Comparison of ENCODE assay signal across 12 mouse cellular contexts in the genomic region with DNA sequence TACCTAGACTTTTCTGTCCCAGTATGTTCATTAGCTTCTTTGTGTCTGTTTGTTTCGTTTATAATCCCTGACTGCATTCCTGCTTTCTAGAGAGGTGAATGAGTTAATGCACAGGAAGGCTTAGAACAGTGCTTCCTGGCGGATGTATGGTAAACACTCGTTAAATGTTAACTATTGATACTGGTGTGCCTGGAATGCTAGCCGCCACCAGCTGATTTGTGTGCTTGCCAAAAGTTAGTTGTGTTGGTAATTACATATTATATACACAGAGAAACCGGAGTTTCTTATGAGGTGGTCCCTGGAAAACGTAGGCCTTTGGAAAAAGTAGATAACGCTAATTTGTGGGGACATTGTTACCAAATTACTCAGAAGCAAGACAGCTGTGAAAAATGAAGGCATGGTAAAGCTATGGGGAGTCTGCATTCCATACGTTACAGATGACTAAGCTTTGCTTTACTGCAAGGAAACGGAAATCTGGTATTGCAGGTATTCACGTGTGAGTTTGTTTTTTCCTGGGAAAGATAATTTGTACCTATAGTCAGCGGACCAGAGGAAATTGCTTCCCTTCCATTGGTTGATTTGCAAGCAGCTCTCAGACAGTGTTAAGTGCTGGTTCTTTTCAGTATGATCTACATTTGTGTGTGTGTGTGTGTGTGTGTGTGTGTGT.
DNase-seq lines count a peak whose midpoint lies in the region; ATAC-seq and TF ChIP-seq lines count a peak whose summit lies in the region.
"Had no signal": no experiment of that assay in that cellular context is flagged by ENCODE, and none has a peak within 500 bp of the region (broad histone marks: within the 10 kb centered on the region; RNA-seq: fewer than 3 reads in every experiment).

No protein-coding gene starts in this region.

- H3K9ac ChIP-seq in kidney, embryonic 16.5 days (replicated peaks; ENCODE audit: low read length) = no peak overlapping the region
- H3K9ac ChIP-seq in intestine, embryonic 16.5 days (ENCODE audit: low read depth, low read length) = no peak overlapping the region
- no peak overlapping the region for H3K9ac ChIP-seq in liver, postnatal 0 days (replicated peaks)
- no peak overlapping the region for H3K9ac ChIP-seq in hindbrain, embryonic 16.5 days (ENCODE audit: low read depth, low read length)
- H3K9ac ChIP-seq: heart, embryonic 13.5 days; hindbrain, embryonic 14.5 days had no signal

- no peaks in the 10 kb centered on the region for H3K27me3 ChIP-seq in kidney, embryonic 16.5 days (ENCODE audit: insufficient read depth, low read length)
- no peaks in the 10 kb centered on the region for H3K27me3 ChIP-seq in intestine, embryonic 16.5 days (replicated peaks; ENCODE audit: control insufficient read depth, insufficient read depth, low read length)
- H3K27me3 ChIP-seq in liver, postnatal 0 days (ENCODE audit: insufficient read depth, low read length) = no peaks in the 10 kb centered on the region
- H3K27me3 ChIP-seq in hindbrain, embryonic 16.5 days (replicated peaks; ENCODE audit: control insufficient read depth, insufficient read depth, low read length) = no peaks in the 10 kb centered on the region
- H3K27me3 ChIP-seq: heart, embryonic 13.5 days had no signal

- no peaks in the 10 kb centered on the region for H3K36me3 ChIP-seq in kidney, embryonic 16.5 days (ENCODE audit: insufficient read depth, low read length)
- no peaks in the 10 kb centered on the region for H3K36me3 ChIP-seq in intestine, embryonic 16.5 days (ENCODE audit: control insufficient read depth, insufficient read depth, low read length)
- no peaks in the 10 kb centered on the region for H3K36me3 ChIP-seq in liver, postnatal 0 days (replicated peaks; ENCODE audit: insufficient read depth, low read length)
- H3K36me3 ChIP-seq in hindbrain, embryonic 16.5 days (ENCODE audit: control insufficient read depth, insufficient read depth, low read length) = no peaks in the 10 kb centered on the region
- H3K36me3 ChIP-seq: heart, embryonic 13.5 days had no signal

- no peak for DNase-seq in kidney, adult 11 months
- DNase-seq in brain, embryonic 14.5 days (ENCODE audit: low read depth) = peak; percentile 27
- DNase-seq in liver, postnatal 0 days = no peak
- no peak for DNase-seq in gastrocnemius, postnatal 4 days (ENCODE audit: low spot score in 2 of 2)
- DNase-seq: adrenal gland, postnatal 14 days; right cerebral cortex, postnatal 14 days; thymus, postnatal 4 days had no signal

- ATAC-seq in kidney, embryonic 16.5 days (ENCODE audit: low FRiP score, low TSS enrichment) = peak; percentile 49
- peak; percentile 57 for ATAC-seq in intestine, embryonic 16.5 days
- 0 out of 2 replicates have a peak, but pooled peaks have one; percentile 20 for ATAC-seq in liver, postnatal 0 days
- no peak for ATAC-seq in hindbrain, embryonic 16.5 days

- no peak overlapping the region for H3K4me3 ChIP-seq in kidney, embryonic 16.5 days (ENCODE audit: low read length)
- H3K4me3 ChIP-seq in intestine, embryonic 16.5 days (ENCODE audit: low read length) = no peak overlapping the region
- no peak overlapping the region for H3K4me3 ChIP-seq in liver, postnatal 0 days (ENCODE audit: low read depth, low read length)
- no peak overlapping the region for H3K4me3 ChIP-seq in hindbrain, embryonic 16.5 days (ENCODE audit: low read length)
- H3K4me3 ChIP-seq: heart, embryonic 13.5 days had no signal

- peak overlapping the region; percentile 67 for H3K27ac ChIP-seq in kidney, embryonic 16.5 days (ENCODE audit: low read length)
- 0 out of 2 replicates have a peak overlapping the region, but pooled peaks have one; percentile 19 for H3K27ac ChIP-seq in intestine, embryonic 16.5 days (ENCODE audit: low read length)
- peak overlapping the region; percentile 39; the same call in 1 of the 2 replicates for H3K27ac ChIP-seq in liver, postnatal 0 days (ENCODE audit: low read depth)
- H3K27ac ChIP-seq in hindbrain, embryonic 16.5 days (ENCODE audit: low read depth, low read length) = no peak overlapping the region
- H3K27ac ChIP-seq: heart, embryonic 13.5 days; hindbrain, embryonic 14.5 days had no signal

- TF ChIP-seq POLR2A in brain, embryonic 14.5 days (IDR thresholded peaks at IDR 0.05; ENCODE audit: borderline replicate concordance, extremely low read depth, insufficient read depth, insufficient read length, poor library complexity, severe bottlenecking) = no peak

- H3K9me3 ChIP-seq in kidney, embryonic 16.5 days (ENCODE audit: low read length) = no peaks in the 10 kb centered on the region
- H3K9me3 ChIP-seq in intestine, embryonic 16.5 days (ENCODE audit: control insufficient read depth, low read length) = no peaks in the 10 kb centered on the region
- no peaks in the 10 kb centered on the region for H3K9me3 ChIP-seq in liver, postnatal 0 days (ENCODE audit: low read length)
- no peaks in the 10 kb centered on the region for H3K9me3 ChIP-seq in hindbrain, embryonic 16.5 days (ENCODE audit: control insufficient read depth, low read length)
- H3K9me3 ChIP-seq: heart, embryonic 13.5 days had no signal

- 0 out of 2 replicates have a peak overlapping the region, but pooled peaks have one; percentile 24 for H3K4me2 ChIP-seq in kidney, embryonic 16.5 days (replicated peaks; ENCODE audit: low read depth, low read length)
- H3K4me2 ChIP-seq in intestine, embryonic 16.5 days (ENCODE audit: low read depth, low read length) = no peak overlapping the region
- H3K4me2 ChIP-seq in liver, postnatal 0 days (ENCODE audit: low read depth, low read length) = no peak overlapping the region
- no peak overlapping the region for H3K4me2 ChIP-seq in hindbrain, embryonic 16.5 days (ENCODE audit: low read length)
- H3K4me2 ChIP-seq: heart, embryonic 13.5 days; hindbrain, embryonic 14.5 days had no signal

- TF ChIP-seq CTCF in brain, embryonic 14.5 days (IDR thresholded peaks at IDR 0.05; ENCODE audit: borderline replicate concordance, extremely low read depth, insufficient read depth, insufficient read length) = no peak
- no peak for TF ChIP-seq CTCF in liver, postnatal 0 days (IDR thresholded peaks at IDR 0.05; ENCODE audit: low read depth)

- 33% methylated on average over 11 of the region's 11 CpGs for WGBS in kidney, embryonic 16.5 days
- 21% methylated on average over 11 of the region's 11 CpGs for WGBS in intestine, embryonic 16.5 days
- 58% methylated on average over 11 of the region's 11 CpGs for WGBS in liver, postnatal 0 days (ENCODE audit: insufficient replicate concordance)
- 50% methylated on average over 11 of the region's 11 CpGs for WGBS in hindbrain, embryonic 16.5 days

- peaks cover 62% of the 10 kb centered on the region for H3K4me1 ChIP-seq in kidney, embryonic 16.5 days (ENCODE audit: insufficient read depth, low read length)
- H3K4me1 ChIP-seq in intestine, embryonic 16.5 days (ENCODE audit: control insufficient read depth, insufficient read depth, low read length) = peaks cover 26% of the 10 kb centered on the region
- H3K4me1 ChIP-seq in liver, postnatal 0 days (ENCODE audit: insufficient read depth) = peaks cover 41% of the 10 kb centered on the region
- H3K4me1 ChIP-seq in hindbrain, embryonic 16.5 days (ENCODE audit: control insufficient read depth, insufficient read depth, low read depth, low read length) = peaks cover 4% of the 10 kb centered on the region

- TF ChIP-seq EP300 in liver, postnatal 0 days (IDR thresholded peaks at IDR 0.05; ENCODE audit: low read depth) = no peak
